Mouse (Mus musculus) ES-E14 (cell line): ENCODE data around the gene Sorcs3. TPM values are rescaled to one million over a fixed set of nuclear protein-coding genes. Genes with fewer than 3 reads are reported as not detected.

Source experiments
- DNase-seq: peaks from one replicate; pipeline ENCODE4 v3.0.0-alpha.2; 2013; ENCODE audit warnings: low read depth, low spot score
- H3K27ac ChIP-seq: 2 replicates; pipeline ENCODE4 v1.5.1; 2012; ENCODE audit warnings: low read depth, mild to moderate bottlenecking, low read length, moderate library complexity, mixed read lengths; ENCODE audit not compliant: poor library complexity, insufficient read depth, severe bottlenecking
- H3K36me3 ChIP-seq: 2 replicates; pipeline ENCODE4 v1.6.1; 2012; ENCODE audit warnings: mild to moderate bottlenecking, low read length, moderate library complexity, mixed read lengths; ENCODE audit not compliant: control insufficient read depth, poor library complexity, insufficient read depth, severe bottlenecking
- H3K4me1 ChIP-seq, 2 experiments: fragments of 150-350 bp in 1 of 2; sonication (generic) in 1 of 2; 2 replicates each; pipeline ENCODE4 v1.6.1; 2012; ENCODE audit warnings: low read length in 2 of 2, mild to moderate bottlenecking in 1 of 2, mixed read lengths in 1 of 2; ENCODE audit not compliant: control insufficient read depth in 2 of 2, insufficient read depth in 2 of 2, poor library complexity in 1 of 2
- H3K4me3 ChIP-seq, 2 experiments: fragments of 150-350 bp in 1 of 2; sonication (generic) in 1 of 2; 2 replicates each; pipeline ENCODE4 v1.5.1; 2012; ENCODE audit warnings: low read length in 2 of 2, low read depth in 1 of 2, mild to moderate bottlenecking in 1 of 2, mixed read lengths in 1 of 2; ENCODE audit not compliant: insufficient read depth in 1 of 2, poor library complexity in 1 of 2, severe bottlenecking in 1 of 2
- H3K9ac ChIP-seq: 2 replicates; pipeline ENCODE4 v1.6.1; 2012; ENCODE audit warnings: low read depth, mild to moderate bottlenecking, low read length, mixed read lengths; ENCODE audit not compliant: poor library complexity, insufficient read depth, severe bottlenecking
- H3K9me3 ChIP-seq: fragments of 150-350 bp; sonication (generic); 2 replicates; pipeline ENCODE4 v1.6.1; 2012; ENCODE audit warnings: low read depth, mild to moderate bottlenecking, low read length; ENCODE audit not compliant: control insufficient read depth, insufficient read depth
- CHD2 ChIP-seq: IDR thresholded peaks from 2 replicates; pipeline ENCODE4 v1.6.1; 2014; ENCODE audit warnings: mild to moderate bottlenecking, low read depth, low read length, inconsistent platforms
- HCFC1 ChIP-seq: IDR thresholded peaks from 2 replicates; pipeline ENCODE4 v1.6.1; 2012; ENCODE audit warnings: low read length, inconsistent platforms, borderline replicate concordance; ENCODE audit not compliant: insufficient read depth
- MAFK ChIP-seq: IDR thresholded peaks from 2 replicates; pipeline ENCODE4 v1.6.1; 2014; ENCODE audit warnings: mild to moderate bottlenecking, low read depth, low read length, inconsistent platforms; ENCODE audit not compliant: insufficient read depth
- ZC3H11A ChIP-seq: IDR thresholded peaks from 2 replicates; pipeline ENCODE4 v1.6.1; 2012; ENCODE audit warnings: low read depth, mild to moderate bottlenecking, inconsistent platforms, low read length, borderline replicate concordance
- ZNF384 ChIP-seq: IDR thresholded peaks from 2 replicates; pipeline ENCODE4 v1.6.1; 2012; ENCODE audit warnings: low read depth, low read length, inconsistent platforms
- in situ Hi-C, 2 experiments: fragments of 600-800 bp; cut with MboI; formaldehyde crosslinking; loops; one replicate each; pipeline ENCODE4 v1.15.1; 2025; ENCODE audit warnings: low sequenced_read_pairs in 2 of 2, inconsistent platforms in 1 of 2; ENCODE audit not compliant: unreplicated experiment in 2 of 2
- total RNA-seq: library from RNA; depleted of rRNA; stranded (reverse); fragments of 300-350 nt; gene quantifications from 2 replicates; pipeline ENCODE4 v1.2.3, GENCODE M21; 2012

The Sorcs3 gene
- total RNA-seq, 1 experiment, result not detected

DNA sequence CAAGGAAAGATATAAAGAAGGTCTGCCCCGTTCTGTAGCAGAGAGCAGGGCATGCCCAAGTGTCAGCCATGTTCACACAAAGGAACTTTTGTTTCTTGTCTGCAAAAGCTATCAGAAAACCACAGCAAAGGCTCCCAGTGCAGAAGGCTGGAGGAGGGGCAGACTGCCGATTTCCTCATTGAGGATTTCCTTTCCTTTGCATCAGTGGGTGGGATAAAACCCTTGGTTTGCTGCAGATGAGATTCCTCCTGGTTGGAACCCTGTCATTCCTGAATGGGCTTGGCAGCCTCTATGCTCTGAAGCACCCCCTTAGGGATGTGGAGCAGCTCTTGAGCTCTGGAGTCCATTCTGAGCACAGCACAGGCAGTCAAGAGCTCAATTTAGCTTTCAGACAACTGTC is 223.9 kb downstream of the Sorcs3 start:
- H3K4me1 ChIP-seq, result no peaks in the 10 kb centered on the region
- no peak for DNase-seq
- no peak overlapping the region for H3K9ac ChIP-seq
- H3K9me3 ChIP-seq, result no peaks in the 10 kb centered on the region
- H3K36me3 ChIP-seq, result no peaks in the 10 kb centered on the region
- H3K4me3 ChIP-seq, result no peak overlapping the region
- in situ Hi-C loops, result no loop called here
- no peak overlapping the region for H3K27ac ChIP-seq
- TF ChIP-seq MAFK (no peak), CHD2 (no peak), ZNF384 (no peak), HCFC1 (no peak), ZC3H11A (no peak)

DNA sequence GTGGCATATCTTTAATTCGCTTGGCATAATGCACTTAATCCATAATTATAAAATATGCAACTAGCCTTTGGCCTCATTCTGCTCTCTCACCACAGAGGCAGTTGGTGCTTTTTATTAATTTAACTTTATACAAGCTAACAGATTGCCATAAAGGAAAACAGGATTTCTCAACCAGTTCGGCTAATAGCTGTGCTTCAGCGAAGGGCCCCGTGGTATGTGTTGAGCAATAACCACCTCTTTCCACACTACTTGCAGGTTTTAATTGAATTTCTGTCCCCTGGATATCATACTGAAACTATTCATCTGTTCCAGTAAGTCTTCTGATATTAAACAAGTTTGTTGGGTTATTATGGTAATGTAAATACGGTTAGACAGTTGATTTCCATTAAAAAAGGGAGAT is 224.5 kb downstream of the Sorcs3 start:
- Histone ChIP-seq H3K4me1 (no peaks in the 10 kb centered on the region), H3K9ac (no peak overlapping the region), H3K4me3 (no peak overlapping the region), H3K27ac (no peak overlapping the region), H3K36me3 (no peaks in the 10 kb centered on the region), H3K9me3 (no peaks in the 10 kb centered on the region)
- DNase-seq, result no peak
- in situ Hi-C loops, result no loop called here
- no peak for TF ChIP-seq ZC3H11A
- no peak for TF ChIP-seq MAFK
- no peak for TF ChIP-seq CHD2
- no peak for TF ChIP-seq ZNF384
- TF ChIP-seq HCFC1, result no peak

- H3K36me3 ChIP-seq, result no peaks in the 10 kb centered on the region
- in situ Hi-C loops, result no loop called here
- H3K4me3 ChIP-seq, result no peak overlapping the region
- H3K27ac ChIP-seq, result no peak overlapping the region
- DNase-seq, result no peak
- H3K9me3 ChIP-seq, result no peaks in the 10 kb centered on the region
- no peak overlapping the region for H3K9ac ChIP-seq
- no peak for TF ChIP-seq CHD2
- no peak for TF ChIP-seq ZNF384
- no peak for TF ChIP-seq MAFK
- no peak for TF ChIP-seq ZC3H11A
- TF ChIP-seq HCFC1, result no peak
- H3K4me1 ChIP-seq, result no peaks in the 10 kb centered on the region
These were observed 232.6 kb downstream of the Sorcs3 start for GRCm38 (mm10) chr19:48438450-48438849.

DNA sequence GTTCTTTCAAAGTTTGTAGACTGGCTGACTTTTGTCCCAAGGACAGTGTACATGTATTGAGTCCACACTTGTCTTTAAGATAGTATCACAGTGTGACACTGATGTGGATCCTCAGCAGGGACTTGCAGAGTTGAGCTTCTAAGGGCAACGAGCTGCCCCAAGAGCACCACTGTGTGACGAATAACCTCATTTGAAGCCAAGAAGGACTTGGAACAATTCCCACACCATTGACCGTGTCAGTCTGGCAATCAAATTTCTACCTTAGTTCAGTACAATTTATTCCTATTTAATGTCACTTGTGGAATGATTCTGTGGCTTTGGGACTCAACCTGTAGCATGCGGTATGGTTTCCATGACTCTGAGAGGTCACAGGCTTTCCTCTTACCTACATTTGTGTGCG is 255.3 kb downstream of the Sorcs3 start:
- H3K27ac ChIP-seq, result no peak overlapping the region
- H3K9ac ChIP-seq, result no peak overlapping the region
- no peaks in the 10 kb centered on the region for H3K36me3 ChIP-seq
- no peak for TF ChIP-seq MAFK
- no peak for TF ChIP-seq CHD2
- TF ChIP-seq ZNF384, result no peak
- TF ChIP-seq ZC3H11A, result no peak
- no peak for TF ChIP-seq HCFC1
- no peaks in the 10 kb centered on the region for H3K9me3 ChIP-seq
- no peaks in the 10 kb centered on the region for H3K4me1 ChIP-seq
- DNase-seq, result no peak
- no peak overlapping the region for H3K4me3 ChIP-seq
- in situ Hi-C loops, result no loop called here

DNA sequence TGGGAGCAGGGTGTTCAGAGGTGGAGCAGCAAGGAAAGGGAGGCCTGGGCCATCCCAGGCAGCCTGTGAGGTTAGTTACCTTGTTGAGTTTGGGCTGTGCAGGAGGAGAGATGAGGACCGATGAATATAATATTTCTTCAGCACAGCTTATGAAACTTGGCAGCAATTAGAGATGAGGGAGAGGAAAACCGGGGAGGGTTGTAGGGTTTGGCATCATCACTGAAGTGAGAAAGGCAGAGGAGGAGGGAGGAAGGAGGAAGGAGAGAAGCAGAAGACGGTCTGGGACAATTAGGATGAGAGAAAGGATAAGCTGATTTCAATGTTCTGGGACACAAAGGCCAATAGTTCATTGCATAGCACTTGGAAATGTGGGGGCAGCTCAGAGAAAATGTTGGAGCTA is 256.6 kb downstream of the Sorcs3 start:
- H3K36me3 ChIP-seq, result no peaks in the 10 kb centered on the region
- no peak overlapping the region for H3K9ac ChIP-seq
- H3K9me3 ChIP-seq, result no peaks in the 10 kb centered on the region
- no peak for DNase-seq
- H3K27ac ChIP-seq, result no peak overlapping the region
- no peaks in the 10 kb centered on the region for H3K4me1 ChIP-seq
- H3K4me3 ChIP-seq, result no peak overlapping the region
- TF ChIP-seq ZC3H11A, result no peak
- in situ Hi-C loops, result no loop called here
